Mouse (Mus musculus) frontal cortex, adult 2 months (tissue): ENCODE measurements at regions not wholly inside any gene's neighbourhood (a gene's known extent, or its start where the extent isn't known, plus 50 kb on each side); places are given as distances from the start of the nearest gene placed in this dataset.

Experiments
- DNase-seq, 2 experiments: peaks; one replicate each; pipeline ENCODE4 v3.0.0; 2022; ENCODE audit warnings: low spot score in 1 of 2; ENCODE audit errors: extremely low spot score in 1 of 2

DNA sequence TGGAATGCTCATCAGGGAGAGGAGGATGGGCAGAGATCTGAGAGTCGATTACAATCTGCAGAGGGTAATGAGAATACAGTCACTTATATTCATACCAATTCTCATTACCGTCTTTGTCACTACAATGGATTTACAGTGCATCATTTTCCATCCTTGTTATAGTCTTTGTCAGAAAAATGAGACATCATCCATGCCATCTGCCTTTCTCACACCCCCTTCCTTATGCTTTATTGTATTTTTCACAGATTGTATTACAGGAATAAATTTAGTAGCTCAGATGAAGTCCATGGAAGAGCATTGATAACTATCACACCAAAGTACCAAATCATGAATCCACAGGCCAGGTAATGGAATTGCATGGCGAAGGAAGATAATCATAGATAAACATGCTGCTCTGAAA is 779.5 kb downstream of the Cenpc1 start:
- no peak for DNase-seq

GRCm38 (mm10) chr5:85248453-85248852 is 816.9 kb downstream of the Cenpc1 start:
- no peak for DNase-seq

DNA sequence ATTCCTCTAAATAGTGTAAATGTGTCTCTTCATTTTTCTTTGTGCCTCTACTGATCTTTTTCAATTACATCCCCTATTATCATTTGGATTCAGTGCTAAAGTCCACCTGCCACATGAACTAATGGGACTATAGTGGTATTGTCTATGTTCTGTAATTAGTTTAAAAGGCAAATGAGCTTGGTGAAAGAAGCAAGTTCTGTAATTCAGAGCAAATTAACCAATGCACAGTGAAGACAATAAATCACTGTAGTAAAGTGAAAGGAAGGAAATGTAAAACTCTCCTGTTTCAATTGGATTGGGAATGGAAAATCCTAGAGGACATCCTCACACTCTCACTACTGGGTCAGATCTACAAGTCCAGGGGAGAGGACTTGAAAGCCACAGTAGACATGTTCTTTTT is 823.2 kb upstream of the Epha5 start:
- DNase-seq, result no peak

GRCm38 (mm10) chr5:85239509-85240031 is 822.4 kb upstream of the Epha5 start:
- peak; percentile 7 to 32 for DNase-seq
